In the genomic region with DNA sequence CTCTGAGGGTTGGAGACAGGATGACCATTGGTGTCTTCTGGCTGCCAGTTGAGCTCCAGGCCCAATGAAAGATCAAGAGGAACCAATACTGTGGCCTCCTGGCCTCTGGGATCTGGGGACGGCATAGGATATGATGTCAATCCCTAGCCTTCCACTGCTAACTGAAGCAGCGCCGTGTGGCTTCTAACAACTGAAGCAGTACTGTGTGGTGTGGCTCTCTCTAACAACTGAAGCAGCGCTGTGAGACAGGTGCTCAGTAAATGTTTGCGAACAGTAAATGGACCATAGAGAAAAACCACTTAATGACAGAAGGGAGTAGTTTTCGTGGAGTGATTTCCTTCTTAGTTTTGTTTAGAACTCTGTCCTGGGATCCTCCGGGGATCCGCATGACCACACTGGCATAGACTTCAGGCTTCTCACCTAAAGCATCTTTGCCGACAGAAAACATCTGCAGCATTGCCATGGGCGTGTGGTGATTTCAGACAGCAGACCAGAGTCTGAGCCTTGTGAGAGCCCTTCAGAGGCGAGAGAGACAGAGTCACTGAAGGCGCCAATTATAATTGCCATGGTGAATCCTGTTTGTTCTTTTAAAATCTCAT, we compare ENCODE assay signal across 24 mouse cellular contexts. TPM values are rescaled to one million over a fixed set of nuclear protein-coding genes. Genes with fewer than 3 reads are reported as not detected.
A peak's percentile ranks its signal among the peaks of the same experiment; 100 is the strongest.
DNase-seq lines count a peak whose midpoint lies in the region; ATAC-seq and TF ChIP-seq lines count a peak whose summit lies in the region.
"Had no signal": no experiment of that assay in that cellular context is flagged by ENCODE, and none has a peak within 500 bp of the region (broad histone marks: within the 10 kb centered on the region; RNA-seq: fewer than 3 reads in every experiment).

No protein-coding gene starts in this region.

- no peaks in the 10 kb centered on the region; the same call in 1 of the 2 replicates for H3K27me3 ChIP-seq in kidney, embryonic 14.5 days (ENCODE audit: control insufficient read depth, insufficient read depth, low read length)
- no peaks in the 10 kb centered on the region for H3K27me3 ChIP-seq in kidney, adult 2 months (replicated peaks; ENCODE audit: control insufficient read depth, insufficient read depth, low read length)
- peaks cover 16% of the 10 kb centered on the region for H3K27me3 ChIP-seq in kidney, embryonic 16.5 days (ENCODE audit: insufficient read depth, low read length)
- H3K27me3 ChIP-seq in midbrain, embryonic 11.5 days (ENCODE audit: control insufficient read depth, insufficient read depth, low read length): no peaks in the 10 kb centered on the region
- no peaks in the 10 kb centered on the region for H3K27me3 ChIP-seq in midbrain, embryonic 14.5 days (ENCODE audit: control insufficient read depth, insufficient read depth, low read length)
- H3K27me3 ChIP-seq: CH12.LX; embryonic facial prominence, embryonic 12.5 days; forebrain, embryonic 13.5 days; forebrain, embryonic 15.5 days; Patski had no signal

- no peak for TF ChIP-seq CTCF in kidney, adult 2 months (conservative IDR thresholded peaks at IDR 0.05; ENCODE audit: insufficient read depth, insufficient read length, low read depth, low read length)

- TF ChIP-seq POLR2A in kidney, adult 2 months (IDR thresholded peaks at IDR 0.05; ENCODE audit: low read depth, low read length): no peak

- H3K4me1 ChIP-seq in kidney, embryonic 14.5 days (ENCODE audit: control insufficient read depth, insufficient read depth, low read length): no peaks in the 10 kb centered on the region; the same call in 1 of the 2 replicates
- no peaks in the 10 kb centered on the region for H3K4me1 ChIP-seq in kidney, adult 2 months (ENCODE audit: control insufficient read depth, insufficient read depth, low read length)
- H3K4me1 ChIP-seq in kidney, embryonic 16.5 days (ENCODE audit: insufficient read depth, low read length): no peaks in the 10 kb centered on the region
- no peaks in the 10 kb centered on the region; the same call in 1 of the 2 replicates for H3K4me1 ChIP-seq in midbrain, embryonic 11.5 days (ENCODE audit: control insufficient read depth, insufficient read depth, low read length)
- peaks cover 14% of the 10 kb centered on the region for H3K4me1 ChIP-seq in midbrain, embryonic 14.5 days (ENCODE audit: control insufficient read depth, insufficient read depth, low read length)

- WGBS in kidney, embryonic 14.5 days: 45% methylated on average over 12 of the region's 12 CpGs
- 69% methylated on average over 12 of the region's 12 CpGs for WGBS in kidney, adult 2 months
- WGBS in kidney, embryonic 16.5 days: 43% methylated on average over 12 of the region's 12 CpGs
- 90% methylated on average over 12 of the region's 12 CpGs for WGBS in midbrain, embryonic 11.5 days
- WGBS in midbrain, embryonic 14.5 days: 87% methylated on average over 12 of the region's 12 CpGs

- ATAC-seq in kidney, embryonic 14.5 days (ENCODE audit: low FRiP score, low TSS enrichment): peak; percentile 77
- ATAC-seq in kidney, embryonic 16.5 days (ENCODE audit: low FRiP score, low TSS enrichment): peak; percentile 76
- ATAC-seq in midbrain, embryonic 11.5 days (ENCODE audit: low FRiP score): no peak
- ATAC-seq in midbrain, embryonic 14.5 days (ENCODE audit: low FRiP score, low TSS enrichment): no peak
- ATAC-seq: activated CD4-positive, CD25-positive, alpha-beta regulatory T cell, adult 4 months; CD4-positive, CD25-positive, alpha-beta regulatory T cell, adult 4 months; forebrain, embryonic 13.5 days; forebrain, embryonic 15.5 days; Patski had no signal

- H3K36me3 ChIP-seq in kidney, embryonic 14.5 days (ENCODE audit: control insufficient read depth, insufficient read depth, low read length): no peaks in the 10 kb centered on the region
- no peaks in the 10 kb centered on the region for H3K36me3 ChIP-seq in kidney, adult 2 months (ENCODE audit: control insufficient read depth, insufficient read depth, low read length)
- H3K36me3 ChIP-seq in kidney, embryonic 16.5 days (ENCODE audit: insufficient read depth, low read length): no peaks in the 10 kb centered on the region
- H3K36me3 ChIP-seq in midbrain, embryonic 11.5 days (ENCODE audit: control insufficient read depth, insufficient read depth, low read length): no peaks in the 10 kb centered on the region
- no peaks in the 10 kb centered on the region for H3K36me3 ChIP-seq in midbrain, embryonic 14.5 days (ENCODE audit: control insufficient read depth, insufficient read depth, low read length)
- H3K36me3 ChIP-seq: embryonic facial prominence, embryonic 10.5 days; embryonic facial prominence, embryonic 12.5 days; forebrain, embryonic 15.5 days; G1E had no signal

- no peak for DNase-seq in kidney, adult 2 months
- no peak for DNase-seq in kidney, postnatal 36 days
- DNase-seq in midbrain, embryonic 11.5 days (ENCODE audit: low spot score, missing footprints): peak; percentile 65
- DNase-seq in midbrain, embryonic 14.5 days: no peak
- DNase-seq: adrenal gland, adult 8-10 months; adrenal gland, postnatal 14 days; adrenal gland, postnatal 36 days; B cell, adult 2 months; cerebellum, adult 11-12 months; cerebellum, adult 2 months; cerebellum, adult 9-10 months; cerebellum, postnatal 10 days; cerebellum, postnatal 25 days had no signal

- H3K9ac ChIP-seq in kidney, embryonic 14.5 days (ENCODE audit: low read depth, low read length): no peak overlapping the region
- H3K9ac ChIP-seq in kidney, embryonic 16.5 days (replicated peaks; ENCODE audit: low read length): no peak overlapping the region
- H3K9ac ChIP-seq in midbrain, embryonic 11.5 days (ENCODE audit: low read length): no peak overlapping the region
- no peak overlapping the region for H3K9ac ChIP-seq in midbrain, embryonic 14.5 days (replicated peaks; ENCODE audit: low read length)
- H3K9ac ChIP-seq: embryonic facial prominence, embryonic 12.5 days; forebrain, embryonic 13.5 days; forebrain, embryonic 15.5 days had no signal

- no peaks in the 10 kb centered on the region for H3K9me3 ChIP-seq in kidney, embryonic 14.5 days (ENCODE audit: control insufficient read depth, low read length)
- no peaks in the 10 kb centered on the region for H3K9me3 ChIP-seq in kidney, embryonic 16.5 days (ENCODE audit: low read length)
- H3K9me3 ChIP-seq in midbrain, embryonic 11.5 days (ENCODE audit: control insufficient read depth, low read length): no peaks in the 10 kb centered on the region
- no peaks in the 10 kb centered on the region for H3K9me3 ChIP-seq in midbrain, embryonic 14.5 days (ENCODE audit: control insufficient read depth, low read length)
- H3K9me3 ChIP-seq: embryonic facial prominence, embryonic 10.5 days; forebrain, embryonic 13.5 days; forebrain, embryonic 15.5 days had no signal

- no peak overlapping the region for H3K27ac ChIP-seq in kidney, embryonic 14.5 days (ENCODE audit: low read depth, low read length)
- H3K27ac ChIP-seq in kidney, adult 2 months (ENCODE audit: insufficient read depth, low read depth, low read length): no peak overlapping the region
- H3K27ac ChIP-seq in kidney, embryonic 16.5 days (ENCODE audit: low read length): no peak overlapping the region
- H3K27ac ChIP-seq in midbrain, embryonic 11.5 days (ENCODE audit: low read depth, low read length): no peak overlapping the region
- no peak overlapping the region for H3K27ac ChIP-seq in midbrain, embryonic 14.5 days (replicated peaks; ENCODE audit: low read depth, low read length)
- H3K27ac ChIP-seq: embryonic facial prominence, embryonic 10.5 days; embryonic facial prominence, embryonic 12.5 days; forebrain, embryonic 13.5 days; forebrain, embryonic 15.5 days had no signal

- no peak overlapping the region for H3K4me3 ChIP-seq in kidney, embryonic 14.5 days (ENCODE audit: low read length)
- H3K4me3 ChIP-seq in kidney, adult 2 months (ENCODE audit: insufficient read depth, low read depth, low read length): no peak overlapping the region
- no peak overlapping the region for H3K4me3 ChIP-seq in kidney, embryonic 16.5 days (ENCODE audit: low read length)
- H3K4me3 ChIP-seq in midbrain, embryonic 11.5 days (ENCODE audit: low read depth, low read length): no peak overlapping the region
- H3K4me3 ChIP-seq in midbrain, embryonic 14.5 days (replicated peaks; ENCODE audit: low read depth, low read length): no peak overlapping the region
- H3K4me3 ChIP-seq: embryonic facial prominence, embryonic 10.5 days; embryonic facial prominence, embryonic 12.5 days; forebrain, embryonic 13.5 days; forebrain, embryonic 15.5 days had no signal

- no peak overlapping the region for H3K4me2 ChIP-seq in kidney, embryonic 14.5 days (replicated peaks; ENCODE audit: low read depth, low read length)
- no peak overlapping the region for H3K4me2 ChIP-seq in kidney, embryonic 16.5 days (replicated peaks; ENCODE audit: low read depth, low read length)
- no peak overlapping the region for H3K4me2 ChIP-seq in midbrain, embryonic 11.5 days
- no peak overlapping the region for H3K4me2 ChIP-seq in midbrain, embryonic 14.5 days (ENCODE audit: low read length)
- H3K4me2 ChIP-seq: embryonic facial prominence, embryonic 12.5 days; forebrain, embryonic 13.5 days; forebrain, embryonic 15.5 days had no signal

RNA-seq across cellular contexts. Expression of gene Rcn1, which starts 19.6 kb away (rescaled TPM):
- 110 and 114 TPM in 2 replicates for polyA plus RNA-seq in kidney, embryonic 14.5 days (2014; fragmentation: Nextera tagmentation; extraction: Ambion mirVana)
- polyA plus RNA-seq in kidney, adult 2 months (2012; rRNA removed): 5.3 and 5.4 TPM in 2 replicates
- polyA plus RNA-seq in kidney, embryonic 16.5 days (2015; fragmentation: Nextera tagmentation; extraction: Ambion mirVana): 208 and 225 TPM in 2 replicates
- 98.4 and 100 TPM in 2 replicates for polyA plus RNA-seq in midbrain, embryonic 11.5 days (2014; fragmentation: Nextera tagmentation; extraction: Ambion mirVana)
- polyA plus RNA-seq in midbrain, embryonic 14.5 days (2014; fragmentation: Nextera tagmentation; extraction: Ambion mirVana): 20.4 and 42.8 TPM in 2 replicates

Comparison
In these comparisons a context has a peak if more than half of its experiments do, and no peak if none do; other contexts are left out.
1. ATAC-seq: peak in kidney, embryonic 14.5 days (single experiment) and kidney, embryonic 16.5 days (single experiment); none in midbrain, embryonic 11.5 days (single experiment) and midbrain, embryonic 14.5 days (single experiment).